Mouse (Mus musculus) subcutaneous adipose tissue, adult 2 months (tissue): ENCODE data around the gene Blvra. TPM values are rescaled to one million over a fixed set of nuclear protein-coding genes. Genes with fewer than 3 reads are reported as not detected.

Experiments
- polyA plus RNA-seq: library from polyadenylated mRNA; depleted of rRNA; stranded (reverse); fragments of >200 nt; gene quantifications from 2 replicates; pipeline ENCODE4 v1.2.3, GENCODE M21; 2012; ENCODE audit warnings: low replicate concordance; rRNA removed

Gene Blvra
- polyA plus RNA-seq: 13.3 and 27.0 TPM in 2 replicates

GRCm38 (mm10) chr2:127070435-127070841 lies at the start of gene Blvra:
Gene Blvra, plus strand, starts transcription at chr2:127070665.

GRCm38 (mm10) chr2:127133621-127134461 lies 63.4 kb downstream of the Blvra start, which contains the start of gene Ncaph:
Gene Ncaph, minus strand, starts transcription at chr2:127133954.

GRCm38 (mm10) chr2:127143158-127144063 lies 72.9 kb downstream of the Blvra start, which contains the start of gene Itpripl1:
Gene Itpripl1, minus strand, starts transcription at chr2:127143442.

Other genes with a start within 250 kb of the Blvra start
- 9.1 TPM in 2 replicates for gene Trpm7, start 194.4 kb upstream of the Blvra start, polyA plus RNA-seq
- 20.6 and 23.2 TPM in 2 replicates for gene Sppl2a, start 137.4 kb upstream of the Blvra start, polyA plus RNA-seq
- 2.9 and 5.0 TPM in 2 replicates for gene Ap4e1, start 61.9 kb upstream of the Blvra start, polyA plus RNA-seq
- gene Ncaph, start 63.3 kb downstream of the Blvra start, polyA plus RNA-seq: 1.7 and 4.4 TPM in 2 replicates
- gene Itpripl1, start 72.8 kb downstream of the Blvra start, polyA plus RNA-seq: 19.0 and 24.2 TPM in 2 replicates
- 2.3 TPM in 2 replicates for gene 1810024B03Rik, start 137.6 kb downstream of the Blvra start, polyA plus RNA-seq
- 47.7 and 72.8 TPM in 2 replicates for gene Snrnp200, start 137.7 kb downstream of the Blvra start, polyA plus RNA-seq
- gene Ciao1, start 177.2 kb downstream of the Blvra start, polyA plus RNA-seq: 79.4 and 82.5 TPM in 2 replicates
- 96.8 and 112 TPM in 2 replicates for gene Tmem127, start 177.2 kb downstream of the Blvra start, polyA plus RNA-seq
- gene Stard7, start 199.6 kb downstream of the Blvra start, polyA plus RNA-seq: 40.2 and 47.2 TPM in 2 replicates